Mouse (Mus musculus): ENCODE results near the gene Fam205a1.

GRCm38 (mm10) chr4:42870748-42871147, 17.1 kb upstream of the Fam205a1 start:
- no peak for TF ChIP-seq POLR2A (IDR thresholded peaks at IDR 0.05; ENCODE audit: insufficient read depth, low read length)
- no peak for TF ChIP-seq CTCF (IDR thresholded peaks at IDR 0.05; ENCODE audit: low read depth, low read length)
- no peak for TF ChIP-seq EP300 (IDR thresholded peaks at IDR 0.05; ENCODE audit: insufficient read depth, low read depth, low read length)

Data from ES-Bruce4 (cell line).